Mouse (Mus musculus) lung, embryonic 14.5 days (tissue): Measurements from ENCODE around the gene Entpd3. TPM values are rescaled to one million over a fixed set of nuclear protein-coding genes. Genes with fewer than 3 reads are reported as not detected.

Experiments
- ATAC-seq: fragments of 200-750 bp; cut with Nextera tagmentation; 2 replicates; pipeline ENCODE4 v1.8.0; 2017; ENCODE audit warnings: mild to moderate bottlenecking, moderate TSS enrichment, moderate library complexity; ENCODE audit not compliant: insufficient read depth
- DNase-seq: peaks from one replicate; pipeline ENCODE4 v3.0.0-alpha.2; 2015
- H3K27ac ChIP-seq: fragments of 300-500 bp; sonication (generic); 2 replicates; pipeline ENCODE4 v1.5.1; 2014; ENCODE audit warnings: low read depth, mild to moderate bottlenecking, moderate library complexity
- H3K27me3 ChIP-seq: fragments of 300-500 bp; sonication (generic); 2 replicates; pipeline ENCODE4 v1.6.1; 2014; ENCODE audit warnings: low read length, control low read depth; ENCODE audit not compliant: insufficient read depth
- H3K36me3 ChIP-seq: fragments of 300-500 bp; sonication (generic); 2 replicates; pipeline ENCODE4 v1.6.1; 2014; ENCODE audit warnings: control low read depth; ENCODE audit not compliant: insufficient read depth
- H3K4me1 ChIP-seq: fragments of 300-500 bp; sonication (generic); 2 replicates; pipeline ENCODE4 v1.6.1; 2014; ENCODE audit warnings: antibody characterized with exemption, control low read depth; ENCODE audit not compliant: insufficient read depth
- H3K4me2 ChIP-seq: fragments of 300-500 bp; sonication (generic); 2 replicates; pipeline ENCODE4 v1.6.1; 2014; ENCODE audit warnings: mild to moderate bottlenecking
- H3K4me3 ChIP-seq: fragments of 300-500 bp; sonication (generic); 2 replicates; pipeline ENCODE4 v1.5.1; 2014; ENCODE audit warnings: low read depth, low read length
- H3K9ac ChIP-seq: fragments of 300-500 bp; sonication (generic); 2 replicates; pipeline ENCODE4 v1.6.1; 2014
- H3K9me3 ChIP-seq: fragments of 300-500 bp; sonication (generic); 2 replicates; pipeline ENCODE4 v1.6.1; 2016; ENCODE audit warnings: low read depth, low read length, control low read depth
- CTCF ChIP-seq: IDR thresholded peaks from 2 replicates; pipeline ENCODE4 v1.5.1; 2016; ENCODE audit warnings: antibody characterized with exemption, low read depth
- WGBS: fragments of 180-500 bp; shearing (Covaris S2); extraction: QIAGEN DNeasy Blood & Tissue Kit; methylation state at CpG from one replicate; pipeline ENCODE4 v1.1.7; 2014; 5-methylcytosine and 5-hydroxymethylcytosine counted together
- polyA plus RNA-seq: library from polyadenylated mRNA; unstranded; fragments of >200 nt; fragmentation: Nextera tagmentation; extraction: Ambion mirVana; gene quantifications from 2 replicates; pipeline ENCODE4 v1.2.1, GENCODE M21; 2014

The Entpd3 gene
- polyA plus RNA-seq, 1 experiment from 2014 or later, result 14.9 TPM

GRCm38 (mm10) chr9:120501191-120501902, 38.3 kb upstream of the Entpd3 start:
- peak; percentile 72 for TF ChIP-seq CTCF
- H3K4me2 ChIP-seq, result no peak overlapping the region
- H3K27ac ChIP-seq, result no peak overlapping the region
- no peak overlapping the region for H3K4me3 ChIP-seq
- peaks cover under 1% of the 10 kb centered on the region; the same call in 1 of the 2 replicates for H3K36me3 ChIP-seq
- 35% methylated on average over 10 of the region's 10 CpGs for WGBS
- no peaks in the 10 kb centered on the region for H3K9me3 ChIP-seq
- H3K27me3 ChIP-seq, result no peaks in the 10 kb centered on the region
- no peak overlapping the region for H3K9ac ChIP-seq
- H3K4me1 ChIP-seq, result no peaks in the 10 kb centered on the region
- DNase-seq (peak; percentile 56), ATAC-seq (no peak; the same call in 1 of the 2 replicates)

- H3K4me2 ChIP-seq, result 0 out of 2 replicates have a peak overlapping the region, but pooled peaks have one; percentile 15
- H3K4me3 ChIP-seq, result no peak overlapping the region
- TF ChIP-seq CTCF, result peak; percentile 97
- no peak overlapping the region for H3K9ac ChIP-seq
- no peaks in the 10 kb centered on the region for H3K4me1 ChIP-seq
- H3K27me3 ChIP-seq, result no peaks in the 10 kb centered on the region
- no peaks in the 10 kb centered on the region; the same call in 1 of the 2 replicates for H3K36me3 ChIP-seq
- peak; percentile 70; the same call in 1 of the 2 replicates for ATAC-seq
- DNase-seq, result peak; percentile 96
- WGBS, result 8% methylated on average over 8 of the region's 8 CpGs
- H3K9me3 ChIP-seq, result peaks cover 5% of the 10 kb centered on the region; the same call in 1 of the 2 replicates
- H3K27ac ChIP-seq, result no peak overlapping the region
These were observed 37.6 kb upstream of the Entpd3 start for GRCm38 (mm10) chr9:120502013-120502412.

GRCm38 (mm10) chr9:120504423-120504822, 35.2 kb upstream of the Entpd3 start:
- Histone ChIP-seq H3K27ac (no peak overlapping the region), H3K9me3 (peaks cover 6% of the 10 kb centered on the region; the same call in 1 of the 2 replicates), H3K9ac (no peak overlapping the region), H3K36me3 (no peaks in the 10 kb centered on the region), H3K27me3 (no peaks in the 10 kb centered on the region), H3K4me1 (no peaks in the 10 kb centered on the region), H3K4me3 (no peak overlapping the region), H3K4me2 (no peak overlapping the region)
- 75% methylated on average over 2 of the region's 2 CpGs for WGBS
- DNase-seq (no peak), ATAC-seq (no peak)
- TF ChIP-seq CTCF, result no peak

- peak; percentile 72 for TF ChIP-seq CTCF
- peaks cover 3% of the 10 kb centered on the region; the same call in 1 of the 2 replicates for H3K9me3 ChIP-seq
- DNase-seq (peak; percentile 50), ATAC-seq (no peak)
- 73% methylated on average over 3 of the region's 3 CpGs for WGBS
- H3K4me3 ChIP-seq, result no peak overlapping the region
- H3K36me3 ChIP-seq, result no peaks in the 10 kb centered on the region
- H3K4me2 ChIP-seq, result no peak overlapping the region
- no peaks in the 10 kb centered on the region for H3K27me3 ChIP-seq
- no peak overlapping the region for H3K9ac ChIP-seq
- H3K4me1 ChIP-seq, result no peaks in the 10 kb centered on the region
- no peak overlapping the region for H3K27ac ChIP-seq
These were observed 27.8 kb upstream of the Entpd3 start for GRCm38 (mm10) chr9:120511781-120512180.

- H3K9ac ChIP-seq, result no peak overlapping the region
- H3K4me1 ChIP-seq, result no peaks in the 10 kb centered on the region
- no peak for ATAC-seq
- DNase-seq, result peak; percentile 26
- 62% methylated on average over 8 of the region's 8 CpGs for WGBS
- H3K4me3 ChIP-seq, result no peak overlapping the region
- H3K4me2 ChIP-seq, result no peak overlapping the region
- no peak overlapping the region for H3K27ac ChIP-seq
- no peaks in the 10 kb centered on the region for H3K9me3 ChIP-seq
- TF ChIP-seq CTCF, result no peak
- no peaks in the 10 kb centered on the region for H3K27me3 ChIP-seq
- no peaks in the 10 kb centered on the region for H3K36me3 ChIP-seq
These were observed 22.9 kb upstream of the Entpd3 start for GRCm38 (mm10) chr9:120516720-120517119.

DNA sequence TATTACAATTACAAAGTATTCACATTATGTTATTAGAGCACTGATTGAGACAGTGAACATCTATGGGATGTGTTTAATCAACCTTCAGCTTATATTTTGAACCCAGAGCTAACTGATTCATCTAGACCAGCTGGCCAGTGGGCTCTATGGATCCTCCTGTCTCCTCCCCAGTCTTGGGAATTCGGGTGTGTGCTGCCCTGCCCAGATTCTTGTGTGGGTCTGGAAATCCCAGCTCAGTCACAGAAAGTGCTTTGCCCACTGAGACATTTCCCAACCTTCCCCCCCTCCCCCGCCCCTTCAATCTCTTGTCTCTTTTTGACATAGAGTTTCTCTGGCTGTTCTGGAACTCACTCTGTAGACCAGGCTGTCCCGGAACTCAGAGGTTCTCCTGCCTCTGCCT, 20.7 kb upstream of the Entpd3 start:
- WGBS, result 65% methylated on average over 3 of the region's 3 CpGs
- H3K36me3 ChIP-seq, result no peaks in the 10 kb centered on the region
- no peaks in the 10 kb centered on the region for H3K9me3 ChIP-seq
- H3K4me1 ChIP-seq, result no peaks in the 10 kb centered on the region
- H3K27ac ChIP-seq, result no peak overlapping the region
- H3K9ac ChIP-seq, result no peak overlapping the region
- no peak overlapping the region for H3K4me3 ChIP-seq
- no peak for TF ChIP-seq CTCF
- no peak for ATAC-seq
- H3K4me2 ChIP-seq, result no peak overlapping the region
- H3K27me3 ChIP-seq, result no peaks in the 10 kb centered on the region
- no peak for DNase-seq

- WGBS, result 41% methylated on average over 19 of the region's 19 CpGs
These were observed 20.0 kb upstream of the Entpd3 start for GRCm38 (mm10) chr9:120519469-120520125.

More at GRCm38 (mm10) chr9:120519469-120520125, 20.0 kb upstream of the Entpd3 start:
- Histone ChIP-seq H3K27ac (no peak overlapping the region), H3K9ac (no peak overlapping the region), H3K4me1 (no peaks in the 10 kb centered on the region), H3K36me3 (no peaks in the 10 kb centered on the region), H3K4me2 (no peak overlapping the region), H3K9me3 (no peaks in the 10 kb centered on the region), H3K27me3 (no peaks in the 10 kb centered on the region), H3K4me3 (no peak overlapping the region)
- ATAC-seq, result no peak
- peak; percentile 21 for DNase-seq
- peak; percentile 18; the same call in 1 of the 2 replicates for TF ChIP-seq CTCF
